Mouse (Mus musculus): ENCODE results near the gene Tshr.
A peak's percentile ranks its signal among the peaks of the same experiment; 100 is the strongest.
"Not testable (repeated sequence)": the region's sequence is repeated elsewhere in the genome, so short reads cannot be mapped to it uniquely, and the experiment has no call there.

Tshr gene

DNA sequence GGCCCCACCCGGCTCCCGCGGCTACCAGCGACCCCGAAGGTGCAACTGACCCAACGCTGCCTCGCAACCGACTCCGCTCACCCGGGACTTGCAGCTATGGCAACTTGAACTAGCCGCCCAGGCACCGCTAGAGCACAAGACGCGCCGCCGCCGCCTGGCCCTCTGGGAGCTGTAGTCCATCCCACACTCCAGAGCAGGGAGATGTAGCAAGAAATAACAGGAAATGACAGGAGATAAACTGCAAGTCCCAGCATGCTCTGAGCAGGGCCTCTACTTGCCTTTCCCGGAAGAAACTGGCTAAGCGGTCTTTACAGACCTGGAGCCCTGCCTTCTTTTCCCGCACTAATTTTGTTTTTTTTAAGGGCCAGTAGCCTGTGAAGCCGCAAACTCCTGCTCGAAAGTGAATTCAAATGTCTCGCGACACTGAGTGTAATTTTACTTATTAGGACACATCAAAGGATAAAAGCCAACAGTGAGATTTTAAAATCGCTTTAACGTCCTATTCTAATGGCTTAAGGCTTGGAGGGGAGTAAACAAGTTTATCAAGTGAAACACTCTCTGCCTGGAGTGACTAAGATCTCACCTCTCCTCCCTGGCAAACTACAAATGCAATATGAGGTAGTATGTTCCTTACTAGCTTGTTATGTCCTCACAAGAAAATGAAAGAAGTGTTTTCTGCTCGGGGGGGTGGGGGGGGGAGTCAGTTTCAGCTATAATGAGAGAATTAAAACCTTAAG lies at the start of gene Tshr, which contains the start of gene Cep128:
Tshr (plus strand) TSS at position 283 of the 737 bp plus-strand sequence.
Cep128 (minus strand) TSS at position 129 of the 737 bp plus-strand sequence.
- DNase-seq: peak; percentile 93 to 95

DNA sequence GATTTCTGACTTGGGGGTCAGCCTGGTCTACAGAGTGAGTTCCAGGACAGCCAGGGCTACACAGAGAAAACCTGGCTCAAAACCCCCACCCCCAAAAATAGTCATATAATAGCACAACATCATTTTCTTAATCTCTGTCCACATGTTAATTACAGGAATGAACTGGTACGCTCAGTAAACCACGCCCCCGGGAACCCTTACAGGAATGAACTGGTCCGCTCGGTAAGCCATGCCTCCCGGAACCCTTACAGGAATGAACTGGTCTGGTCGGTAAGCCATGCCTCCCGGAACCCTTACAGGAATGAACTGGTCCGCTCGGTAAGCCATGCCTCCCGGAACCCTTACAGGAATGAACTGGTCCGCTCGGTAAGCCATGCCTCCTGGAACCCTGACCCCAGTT lies 45.7 kb upstream of the Tshr start:
- DNase-seq: not testable (repeated sequence)

DNA sequence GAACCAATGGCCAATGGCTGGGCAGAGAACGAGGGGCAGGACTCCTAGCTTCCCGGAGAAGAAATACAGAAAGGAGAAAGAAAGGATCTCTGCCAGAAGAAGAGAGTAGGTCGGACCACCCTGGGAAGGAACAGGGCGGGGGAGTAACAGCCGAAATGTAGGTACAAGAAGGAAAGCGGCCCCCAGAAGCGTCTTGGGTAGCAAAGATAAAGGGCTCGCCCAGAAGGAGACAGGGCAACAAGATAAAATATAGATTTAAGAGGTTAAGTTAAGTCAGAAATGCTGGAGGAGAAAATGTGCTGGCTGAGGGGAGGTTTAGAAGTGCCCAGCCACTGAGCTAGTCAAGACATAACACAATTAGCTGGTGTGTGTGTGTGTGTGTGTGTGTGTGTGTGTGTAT lies 30.6 kb upstream of the Tshr start:
- no peak for DNase-seq

DNA sequence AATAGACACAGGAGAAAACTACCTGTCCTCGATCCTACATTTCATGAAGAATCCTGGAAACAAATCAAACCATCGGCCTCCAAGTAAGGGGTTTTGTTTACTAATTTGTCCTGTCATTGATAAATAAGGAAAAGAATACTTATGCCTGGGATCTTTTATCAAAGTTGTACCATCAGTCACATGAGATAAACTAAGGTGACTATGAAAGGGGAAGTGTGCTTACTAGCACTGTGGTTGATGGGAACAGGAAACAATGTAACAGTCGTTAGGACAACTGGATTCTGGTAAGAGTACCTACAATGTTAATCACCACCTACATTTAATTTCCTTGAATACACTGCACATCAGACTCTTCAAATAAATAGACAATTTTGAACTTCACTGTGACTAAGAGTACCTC lies 15.2 kb upstream of the Tshr start:
- no peak for DNase-seq

DNA sequence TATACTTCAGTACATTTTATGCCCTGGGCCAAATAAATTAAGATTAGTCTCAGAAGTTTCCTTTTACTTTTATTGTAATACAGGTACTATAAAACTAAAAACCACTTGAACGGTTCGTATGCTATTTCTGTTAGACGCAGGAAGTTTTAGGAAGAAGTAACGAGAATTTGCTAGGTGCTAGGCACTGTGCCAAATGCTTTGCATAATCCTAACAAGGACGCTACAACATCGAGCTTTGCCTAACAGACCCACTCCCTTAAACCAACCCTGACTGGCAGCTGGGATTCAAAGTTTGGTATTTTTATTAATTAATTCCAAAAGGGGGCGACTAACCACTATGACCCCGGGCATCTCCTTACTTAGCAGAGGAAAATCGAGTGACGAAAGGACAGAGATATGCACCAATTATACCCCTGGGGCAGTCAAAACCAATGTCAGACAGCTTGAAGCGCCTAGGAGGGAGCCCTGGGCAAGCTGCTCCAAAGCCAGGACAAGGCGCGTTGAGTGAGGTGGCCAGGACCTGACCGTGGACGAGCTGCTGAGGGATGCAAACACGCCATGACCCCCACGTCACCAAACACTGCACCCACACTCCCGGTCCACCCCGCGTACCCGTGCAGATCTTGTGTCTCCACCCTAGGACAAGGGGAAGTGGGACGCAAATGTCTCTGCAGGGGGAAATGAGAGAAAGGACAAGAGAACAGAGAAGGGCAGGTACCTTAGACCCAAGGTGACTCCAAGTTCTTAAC lies 673 bp upstream of the Tshr start:
- DNase-seq: peak in 1 of 2 experiments; percentile 3

DNA sequence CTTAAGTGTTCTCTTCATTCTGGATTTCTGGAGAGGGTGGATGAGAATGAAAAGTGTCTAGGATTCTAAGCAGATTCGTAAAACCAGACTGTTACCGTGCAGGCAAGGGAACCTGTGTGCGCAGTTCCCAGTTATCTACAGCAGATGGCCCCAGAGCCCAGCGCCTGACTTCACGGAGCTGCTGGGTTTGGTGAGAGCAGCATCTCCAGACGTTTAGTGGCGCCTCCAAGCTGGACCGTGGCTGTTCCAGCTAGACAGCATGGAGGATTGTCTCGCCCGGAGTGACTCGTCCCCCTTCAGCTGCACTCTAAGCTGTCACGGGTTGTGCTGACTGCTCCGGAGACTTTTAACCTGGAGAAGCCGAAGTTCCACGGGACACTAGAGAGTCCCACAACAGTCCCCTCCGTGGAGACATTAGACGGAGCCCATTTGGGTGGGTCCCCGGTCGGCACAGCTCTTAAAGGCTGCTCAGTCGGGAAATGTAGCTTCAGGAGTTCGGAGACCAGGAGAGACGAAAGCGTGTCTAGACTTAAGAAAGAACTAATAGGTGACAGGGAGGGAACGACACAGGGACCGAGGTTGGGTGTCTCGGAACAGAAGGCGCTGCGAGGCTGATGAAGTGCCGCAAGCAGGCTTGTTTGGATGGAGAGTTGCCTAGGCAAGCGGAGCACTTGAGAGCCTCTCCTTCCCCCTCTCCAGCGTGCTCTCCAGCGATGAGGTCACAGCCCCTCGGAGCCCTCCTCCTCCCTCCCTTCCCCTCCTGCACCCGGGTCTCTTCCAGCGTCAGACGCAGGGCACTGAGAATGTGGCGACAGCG lies 16.1 kb downstream of the Tshr start:
- DNase-seq: peak; percentile 72 to 77

DNA sequence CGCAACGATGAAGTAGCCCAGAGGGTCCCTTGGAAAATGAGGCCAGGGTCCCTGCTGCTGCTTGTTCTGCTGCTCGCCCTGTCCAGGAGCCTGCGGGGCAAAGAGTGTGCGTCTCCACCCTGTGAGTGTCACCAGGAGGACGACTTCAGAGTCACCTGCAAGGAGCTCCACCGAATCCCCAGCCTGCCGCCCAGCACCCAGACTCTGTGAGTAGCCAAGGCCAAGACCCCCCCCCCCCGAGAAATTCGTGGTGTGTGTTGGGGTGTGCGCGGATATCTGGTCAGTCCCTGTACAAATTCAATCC lies 16.6 kb downstream of the Tshr start:
- DNase-seq: peak in 1 of 2 experiments; percentile 40

DNA sequence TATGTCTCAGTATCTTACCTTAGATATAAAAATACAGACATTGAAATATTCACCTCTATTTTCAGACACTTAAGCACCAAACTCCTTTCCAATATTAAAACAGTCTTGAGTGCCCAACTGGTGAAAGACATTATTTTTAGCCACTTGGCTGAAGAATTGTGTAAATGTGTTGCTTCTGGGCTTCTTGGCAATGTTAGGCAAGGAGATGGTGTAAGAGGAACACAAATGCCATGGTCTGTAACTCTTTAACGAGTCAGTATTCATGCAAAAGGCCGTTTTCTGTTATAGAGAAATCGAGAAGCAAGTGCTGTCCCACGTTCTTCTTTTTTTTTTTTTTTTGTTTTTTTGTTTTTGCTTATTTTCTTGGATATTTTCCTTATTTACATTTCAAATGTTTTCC lies 25.9 kb downstream of the Tshr start:
- no peak for DNase-seq

DNA sequence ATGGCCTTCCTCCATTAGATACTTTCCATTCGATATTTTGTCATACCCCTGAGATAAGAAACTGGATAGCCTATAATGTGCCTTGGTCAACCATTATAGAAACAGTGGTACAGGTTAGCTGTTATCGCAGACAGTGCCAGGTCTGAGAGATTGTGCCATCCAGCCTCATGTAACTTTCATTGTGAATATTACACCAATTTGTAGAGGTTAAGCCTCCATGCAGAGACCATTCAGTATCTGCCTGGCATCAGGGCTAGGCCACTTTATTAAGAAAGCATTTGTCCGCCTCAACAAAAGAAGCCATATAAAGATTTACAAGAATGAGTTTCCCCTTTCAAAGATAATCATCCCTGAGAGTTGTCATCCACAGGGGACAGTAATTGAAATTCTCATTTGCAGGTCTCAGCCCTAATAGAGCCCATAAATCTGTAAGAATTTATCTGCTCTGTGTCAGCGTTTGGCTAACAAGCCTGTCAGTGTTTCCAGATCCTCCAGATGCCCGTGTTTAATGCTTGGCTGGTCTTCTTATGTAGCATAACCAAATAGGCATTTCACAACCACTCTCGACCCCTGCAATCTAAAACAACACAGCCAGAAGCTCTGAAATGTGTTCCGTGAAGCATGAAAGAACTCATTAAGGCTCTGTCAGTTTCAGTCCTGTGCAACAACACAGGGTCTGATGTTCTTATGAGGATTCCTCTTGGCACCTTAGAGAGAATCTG lies 28.3 kb downstream of the Tshr start:
- DNase-seq: no peak

DNA sequence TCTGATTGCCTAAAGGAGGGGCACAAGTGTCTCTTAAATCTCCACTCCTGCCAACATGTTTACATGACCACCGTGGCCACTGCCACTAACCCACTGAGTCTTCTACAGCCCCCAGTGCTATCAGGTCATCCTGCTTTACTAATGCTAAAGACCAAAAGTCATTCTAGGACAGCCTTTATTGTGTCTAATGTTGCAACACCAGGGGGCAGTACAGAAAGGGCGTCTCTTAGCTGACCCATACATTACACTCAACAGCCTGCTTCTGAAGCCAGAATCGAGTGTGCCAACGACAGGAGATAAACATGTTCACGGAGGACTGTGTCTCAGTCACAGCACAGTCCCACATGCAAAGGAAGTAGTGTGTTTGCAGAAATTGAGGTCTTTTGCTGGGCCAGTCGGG lies 30.7 kb downstream of the Tshr start:
- DNase-seq: no peak

DNA sequence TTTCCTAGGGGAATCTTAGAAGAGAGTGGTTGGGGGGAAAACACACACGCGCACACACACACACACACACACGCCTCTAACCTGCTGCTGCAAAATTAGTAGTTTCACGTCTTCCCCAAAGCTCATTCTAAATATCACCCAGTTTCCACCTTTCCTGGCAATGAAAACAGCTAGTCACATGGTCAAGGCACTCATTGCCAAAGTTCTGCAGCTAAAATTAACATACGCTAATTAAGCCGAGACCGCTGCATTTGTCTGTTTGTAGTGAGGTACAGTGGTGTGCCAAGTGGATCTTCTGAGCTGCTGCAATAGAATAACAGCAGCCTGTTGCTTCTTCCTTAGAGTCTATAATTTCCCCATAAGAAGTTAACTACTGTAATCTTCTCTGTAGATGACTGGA lies 32.5 kb downstream of the Tshr start:
- DNase-seq: peak in 1 of 2 experiments; percentile 9

DNA sequence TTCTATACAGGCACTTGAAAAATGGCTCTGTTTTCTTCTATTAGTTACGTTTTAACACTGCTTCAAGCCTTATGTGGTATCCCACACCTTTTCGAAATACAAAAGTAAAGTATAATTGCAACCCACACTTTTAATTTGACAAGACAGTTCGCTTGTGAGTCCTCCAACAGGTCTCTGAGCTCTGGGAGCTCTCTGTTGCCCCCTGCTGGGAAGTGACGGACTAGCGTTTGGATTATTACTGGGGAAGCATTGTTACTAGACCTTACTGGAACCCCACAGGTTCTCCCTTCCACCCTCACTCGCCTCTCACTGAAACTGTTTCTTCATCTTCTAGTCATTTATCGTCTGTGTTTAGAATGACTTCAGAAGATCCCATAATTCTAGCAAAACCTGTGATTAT lies 34.4 kb downstream of the Tshr start:
- DNase-seq: peak; percentile 64 to 77

DNA sequence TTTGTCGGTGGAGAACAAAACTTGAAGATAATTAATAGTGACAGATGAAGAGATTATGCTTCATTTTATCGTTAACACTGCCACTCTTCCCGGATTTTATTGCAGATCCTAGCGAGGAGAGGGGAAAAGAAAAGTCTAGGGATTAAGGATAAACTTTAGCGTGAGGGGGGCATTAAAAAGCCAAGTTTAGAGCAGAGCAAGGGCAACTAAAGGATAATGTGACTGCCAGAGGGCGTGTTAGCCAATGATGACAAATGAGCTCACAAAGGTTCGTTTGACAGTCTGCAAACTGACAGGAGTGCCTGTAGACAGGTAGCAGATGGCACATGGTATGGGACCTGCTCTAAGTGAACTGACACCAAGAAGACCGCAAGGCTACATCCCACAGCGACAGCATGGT lies 36.9 kb downstream of the Tshr start:
- DNase-seq: no peak

DNA sequence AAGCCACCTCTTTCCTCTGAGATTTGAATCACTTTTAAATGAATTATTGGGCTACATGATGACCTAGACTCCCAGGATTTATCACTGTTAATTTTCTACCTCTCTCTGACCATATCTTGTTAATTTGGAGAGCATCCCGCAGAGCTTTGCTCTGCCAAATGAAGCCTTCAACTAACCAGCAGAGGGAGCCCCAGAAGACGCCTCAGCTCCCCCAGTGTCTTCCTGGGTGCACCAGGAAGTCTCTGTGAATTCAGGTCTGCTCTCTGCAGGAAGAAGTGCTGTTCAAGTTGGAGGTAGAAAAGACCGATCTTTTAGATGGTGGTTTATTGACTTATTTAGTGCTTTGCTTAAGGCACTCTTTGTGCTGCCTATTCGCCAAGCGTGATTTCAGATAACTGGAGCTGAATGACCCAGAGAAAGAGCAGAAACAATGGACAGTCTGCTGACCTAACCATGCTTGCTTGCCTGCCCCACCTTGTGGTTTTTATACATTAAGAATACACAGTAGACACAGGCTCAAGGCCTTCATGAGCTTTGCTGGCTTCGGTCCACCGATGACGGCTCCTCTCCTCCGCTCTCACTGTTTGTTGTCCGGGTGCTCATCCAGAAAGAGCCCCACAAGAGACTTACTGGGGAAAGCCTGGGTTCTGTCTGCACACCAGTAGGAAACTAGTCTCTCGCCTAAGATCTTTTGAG lies 38.9 kb downstream of the Tshr start:
- peak in 1 of 2 experiments; percentile 39 for DNase-seq

DNA sequence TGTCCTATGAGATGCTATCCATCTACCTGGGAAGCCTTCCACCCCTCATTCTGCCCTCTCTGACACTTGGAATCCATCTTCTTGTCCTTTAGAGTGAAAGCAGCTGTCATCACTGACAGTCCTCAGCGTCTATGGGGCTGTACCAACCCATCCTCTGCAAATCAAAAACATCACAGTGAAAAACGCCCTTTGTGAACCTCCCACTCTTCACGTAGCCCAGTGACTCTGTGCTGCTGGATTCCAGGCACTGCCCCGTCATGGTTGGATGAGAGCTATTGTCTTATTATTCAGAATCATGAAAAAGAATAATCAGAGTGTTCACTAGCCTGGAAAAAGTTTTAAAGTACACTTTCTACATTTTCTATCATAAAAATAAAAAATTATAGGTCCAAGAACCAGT lies 42.1 kb downstream of the Tshr start:
- no peak for DNase-seq

DNA sequence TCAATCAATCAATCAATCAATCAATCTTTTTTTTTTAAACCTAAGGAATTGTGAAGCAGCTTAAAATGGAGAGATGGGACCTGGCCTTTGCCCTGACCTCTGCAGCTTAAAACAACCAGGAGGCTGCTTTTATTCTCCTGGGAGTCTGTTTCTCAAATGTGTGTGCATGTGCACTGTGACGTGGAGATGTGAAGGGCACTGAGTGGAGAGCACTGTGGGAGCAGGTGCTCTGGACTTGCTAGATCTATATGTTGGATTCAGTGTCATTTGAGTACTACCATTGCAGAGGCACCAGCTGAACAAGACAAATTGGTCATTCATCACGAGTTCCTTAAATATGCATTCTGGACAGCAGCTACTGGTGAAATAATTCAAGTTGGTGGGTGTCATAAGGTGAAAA lies 42.8 kb downstream of the Tshr start:
- DNase-seq: no peak

DNA sequence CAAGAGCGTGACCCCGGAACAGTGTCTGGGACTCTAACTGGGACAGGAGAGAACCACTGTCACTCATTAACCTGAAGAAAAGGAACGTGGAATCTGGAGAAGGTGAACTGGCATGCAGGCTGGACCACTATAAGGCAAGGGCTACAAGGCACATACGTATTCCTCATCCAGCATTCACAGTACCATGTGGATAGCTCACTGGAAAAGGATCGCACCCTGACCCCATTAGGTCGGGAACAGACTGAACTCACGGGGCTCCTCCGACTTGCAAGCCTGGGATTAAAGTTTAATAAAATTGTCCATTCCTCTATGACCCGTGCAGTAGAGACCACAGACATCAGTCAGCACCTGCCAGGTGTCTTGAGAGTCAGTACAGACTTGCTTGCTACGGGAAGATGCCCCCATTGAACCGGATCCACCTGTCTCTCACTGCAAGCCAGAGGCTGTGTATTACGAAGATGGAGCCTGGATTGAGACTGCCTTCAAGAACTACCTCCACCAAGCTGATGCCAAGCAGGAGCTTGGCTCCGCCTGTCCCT lies 97.9 kb downstream of the Tshr start:
- DNase-seq: peak; percentile 27 to 73

DNA sequence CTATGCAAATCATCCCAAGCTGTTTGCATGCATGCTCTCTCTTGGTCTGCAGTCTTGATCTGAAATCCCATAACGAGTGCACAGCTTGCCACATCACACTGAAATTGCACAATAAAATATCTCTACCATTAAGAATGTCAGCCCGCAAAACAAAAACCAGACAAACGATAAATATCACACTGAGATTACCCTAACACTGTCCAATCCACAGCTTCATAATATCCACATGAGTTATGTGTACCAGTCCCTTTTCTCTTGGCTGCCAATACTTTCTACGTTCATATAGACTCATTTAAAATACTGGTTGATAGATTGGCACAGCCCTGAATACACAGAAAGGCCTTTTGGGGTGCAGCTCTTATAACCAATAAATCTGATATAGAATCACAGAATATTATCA lies 102.0 kb downstream of the Tshr start:
- no peak for DNase-seq

DNA sequence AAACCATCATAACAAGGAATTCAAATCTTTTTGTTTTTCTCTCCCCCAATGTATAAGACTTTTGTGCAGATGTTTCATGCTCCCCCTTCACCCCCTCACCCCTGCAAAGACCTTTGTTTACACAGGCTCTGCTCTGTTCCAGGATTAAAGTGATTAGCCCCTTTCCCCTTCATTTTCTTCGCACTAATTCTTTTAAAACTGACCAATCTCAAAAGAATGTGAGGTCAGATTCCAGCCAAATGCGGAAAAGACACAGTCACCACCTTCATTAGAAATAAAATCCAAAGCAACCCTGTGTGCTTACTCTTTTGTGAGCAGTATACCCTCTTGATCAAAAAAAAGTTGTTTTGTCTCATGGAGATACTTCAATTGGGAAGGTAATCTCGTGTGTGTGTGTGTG lies 104.0 kb downstream of the Tshr start:
- DNase-seq: no peak

DNA sequence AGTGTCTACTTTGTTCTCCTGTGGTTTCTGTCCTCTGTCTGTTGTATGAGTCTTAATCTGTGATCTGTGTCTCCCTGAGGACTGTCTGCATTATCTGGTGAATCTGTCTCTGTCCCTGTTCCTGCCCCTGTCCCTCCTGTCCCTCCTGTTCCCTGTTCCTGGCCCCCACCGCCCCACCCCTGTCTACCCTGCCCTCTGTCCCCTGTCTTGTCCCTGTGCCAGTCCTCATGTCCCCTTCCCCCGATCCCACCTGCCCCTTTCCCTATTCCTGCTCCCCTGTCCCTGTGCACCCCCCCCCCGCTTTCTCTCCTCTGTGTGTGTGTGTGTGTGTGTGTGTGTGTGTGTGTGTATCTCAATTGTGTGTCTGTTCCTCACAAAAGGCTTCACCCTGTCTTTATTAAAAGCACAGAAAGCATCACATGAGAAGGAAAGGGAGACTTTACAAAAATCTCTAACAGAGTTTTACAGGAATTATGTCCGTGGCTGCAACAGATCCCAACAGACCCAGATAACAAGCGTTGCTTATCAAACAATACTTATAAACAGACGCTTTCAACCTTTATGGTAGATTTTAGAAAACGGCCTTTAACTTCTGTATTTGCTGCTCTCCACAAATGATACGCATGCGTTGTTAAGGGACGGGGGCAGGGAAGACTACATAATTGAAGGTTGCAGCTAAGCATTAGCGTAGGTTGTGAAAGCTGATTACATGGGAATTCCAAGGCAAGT lies 111.3 kb downstream of the Tshr start:
- DNase-seq: no peak

DNA sequence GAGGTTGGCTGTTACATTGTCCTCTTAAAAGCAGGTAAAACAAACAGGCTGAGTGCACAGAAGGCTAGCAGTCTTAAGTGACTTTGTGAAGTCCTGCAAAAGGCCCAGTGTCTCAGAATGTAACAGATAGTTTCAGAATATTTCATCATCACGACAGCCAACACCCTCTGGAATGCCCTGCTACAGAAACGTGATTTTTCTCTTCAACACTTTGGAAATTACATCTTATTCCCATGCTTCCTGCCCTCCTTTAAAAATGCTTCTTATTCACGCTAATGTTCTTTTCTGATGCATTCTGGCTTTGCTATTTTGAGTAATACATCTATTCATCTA lies 111.8 kb downstream of the Tshr start:
- no peak for DNase-seq

All from kidney, postnatal 25 days (tissue).